Mouse (Mus musculus) macrophage (primary cell): ENCODE measurements around the gene Itga8. TPM values are rescaled to one million over a fixed set of nuclear protein-coding genes. Genes with fewer than 3 reads are reported as not detected.

ENCODE experiments used
- H3K27ac ChIP-seq: fragments of 350-480 bp; formaldehyde crosslinking; 2 replicates; pipeline ENCODE4 v1.9.0; 2021
- H3K36me3 ChIP-seq: fragments of 350-480 bp; formaldehyde crosslinking; 2 replicates; pipeline ENCODE4 v1.9.0; 2021; ENCODE audit errors: inconsistent target
- H3K4me3 ChIP-seq: fragments of 350-480 bp; formaldehyde crosslinking; 2 replicates; pipeline ENCODE4 v1.9.0; 2021; ENCODE audit errors: inconsistent target
- H3K79me2 ChIP-seq: fragments of 350-480 bp; formaldehyde crosslinking; 2 replicates; pipeline ENCODE4 v1.9.0; 2021; ENCODE audit errors: inconsistent target
- WGBS: methylation state at CpG from one replicate; pipeline ENCODE4 v1.1.7; 2026; ENCODE audit warnings: inconsistent platforms; ENCODE audit not compliant: missing documents; 5-methylcytosine and 5-hydroxymethylcytosine counted together
- polyA plus RNA-seq: library from polyadenylated mRNA; stranded (reverse); fragments of 250-400 nt; gene quantifications from 3 replicates; pipeline ENCODE4 v1.2.4, GENCODE M21; 2018; ENCODE audit warnings: inconsistent platforms

The Itga8 gene
- polyA plus RNA-seq, 1 experiment from 2014 or later, result 0.62 TPM

DNA sequence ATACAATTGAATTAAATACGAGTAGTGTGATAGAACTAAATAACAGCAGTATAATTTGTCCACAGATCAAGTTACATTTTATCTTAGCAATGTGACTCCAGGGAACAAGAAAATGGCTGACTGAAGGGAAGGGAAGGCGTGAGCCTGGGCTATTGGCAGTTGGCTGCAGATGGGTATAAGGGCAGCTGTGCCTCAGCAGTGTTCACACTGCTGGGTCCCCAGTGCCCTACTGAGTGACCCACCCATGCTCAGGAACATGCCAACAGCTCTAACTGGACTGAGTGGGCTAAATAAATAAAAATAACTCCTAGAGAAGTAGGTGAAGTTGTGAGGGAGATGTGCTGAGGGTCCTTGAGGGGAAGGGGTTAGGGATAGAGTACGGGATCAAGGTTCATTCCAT is 103.5 kb downstream of the Itga8 start:
- 97% methylated on average over 3 of the region's 3 CpGs for WGBS
- Histone ChIP-seq H3K27ac (no peak overlapping the region), H3K79me2 (no peaks in the 10 kb centered on the region), H3K4me3 (no peak overlapping the region), H3K36me3 (no peaks in the 10 kb centered on the region)

DNA sequence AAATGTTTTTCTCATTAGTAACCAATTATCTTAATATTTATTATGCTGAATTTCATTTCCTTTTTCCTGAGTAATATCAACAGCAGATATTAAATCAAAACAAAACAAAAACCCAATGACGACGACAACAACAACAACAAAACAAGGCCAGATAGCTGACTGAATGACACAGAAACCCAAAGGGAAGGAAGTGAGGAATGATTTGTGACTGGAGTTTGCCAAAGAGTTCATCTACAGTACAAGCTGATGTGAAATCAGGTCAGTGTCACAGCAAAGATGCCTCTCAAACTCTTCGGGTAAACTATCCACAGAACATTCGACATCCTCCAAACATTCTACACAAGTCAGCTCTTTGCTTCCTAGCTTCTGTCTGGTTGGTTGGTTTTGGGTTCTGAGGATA is 104.0 kb downstream of the Itga8 start:
- 71% methylated on average over 4 of the region's 4 CpGs for WGBS
- no peak overlapping the region for H3K4me3 ChIP-seq
- no peaks in the 10 kb centered on the region for H3K36me3 ChIP-seq
- H3K27ac ChIP-seq, result no peak overlapping the region
- no peaks in the 10 kb centered on the region for H3K79me2 ChIP-seq

DNA sequence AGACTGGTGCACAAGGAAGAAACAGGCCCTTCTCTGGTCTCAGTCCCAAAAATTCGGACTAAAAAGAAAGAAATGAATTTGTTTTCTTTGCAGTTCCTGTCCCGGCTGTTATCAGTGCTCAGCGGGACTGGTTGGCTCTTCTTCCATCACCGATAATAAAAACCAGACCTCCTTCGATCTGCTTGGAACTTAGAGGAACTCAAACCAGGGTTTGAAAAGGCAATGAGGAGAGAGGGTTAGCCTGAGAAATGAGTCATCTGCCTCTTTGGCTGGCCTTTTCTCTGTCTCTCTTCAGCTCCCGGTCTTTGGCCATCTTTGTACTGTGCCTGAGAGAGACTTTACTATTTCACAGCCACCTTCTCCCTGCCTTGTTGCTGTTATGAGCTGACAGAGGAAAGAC is 112.7 kb downstream of the Itga8 start:
- Histone ChIP-seq H3K36me3 (no peaks in the 10 kb centered on the region), H3K4me3 (no peak overlapping the region), H3K79me2 (no peaks in the 10 kb centered on the region), H3K27ac (no peak overlapping the region)
- WGBS, result 89% methylated on average over 6 of the region's 6 CpGs

DNA sequence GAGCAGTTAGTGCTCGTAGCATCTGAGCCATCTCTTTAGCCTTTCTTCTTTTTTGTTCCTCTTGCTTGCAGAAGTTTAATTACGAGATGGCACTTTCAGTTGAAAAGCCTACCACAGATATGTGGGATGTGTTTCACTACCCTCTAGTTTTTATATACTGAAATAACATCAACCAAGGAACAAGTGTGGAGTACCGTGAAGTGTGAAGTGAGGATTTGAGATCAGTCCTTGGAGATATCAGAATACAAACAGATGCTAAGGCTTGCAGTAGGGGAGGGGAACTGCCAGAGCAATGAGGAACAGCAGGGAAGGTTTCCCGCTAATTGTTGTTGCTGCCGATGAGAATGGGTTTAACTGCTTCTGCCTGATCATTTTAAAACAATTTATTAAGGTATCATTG is 114.1 kb downstream of the Itga8 start:
- Histone ChIP-seq H3K36me3 (no peaks in the 10 kb centered on the region), H3K4me3 (no peak overlapping the region), H3K79me2 (no peaks in the 10 kb centered on the region), H3K27ac (no peak overlapping the region)
- 71% methylated on average over 5 of the region's 5 CpGs for WGBS

DNA sequence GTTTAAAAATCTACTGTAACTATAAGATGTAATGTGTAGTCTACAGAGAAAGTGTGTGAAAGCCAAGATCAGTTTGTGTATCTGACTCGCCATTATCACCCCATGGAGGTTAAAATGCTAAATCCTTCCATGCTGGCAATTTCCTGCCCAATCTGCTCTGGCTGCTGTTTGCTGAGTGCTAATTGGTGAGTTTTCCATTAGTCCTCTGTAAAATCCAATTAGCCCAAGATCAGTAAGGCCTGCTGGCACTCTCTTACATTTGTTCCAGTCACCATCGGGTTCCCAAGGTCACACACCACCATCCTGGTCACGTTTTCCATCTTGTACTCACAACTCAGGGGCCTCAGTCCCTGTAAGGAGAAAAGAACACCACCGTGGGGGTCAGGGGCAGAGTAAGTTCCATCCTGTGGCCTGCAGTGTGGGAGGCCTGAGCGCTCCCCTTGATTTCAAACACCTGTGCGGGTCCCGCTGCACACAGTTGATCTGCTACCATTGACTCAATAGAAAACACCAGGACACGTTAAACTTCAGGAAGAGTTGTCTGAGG is 119.2 kb downstream of the Itga8 start:
- no peak overlapping the region for H3K27ac ChIP-seq
- H3K79me2 ChIP-seq, result no peaks in the 10 kb centered on the region
- H3K36me3 ChIP-seq, result no peaks in the 10 kb centered on the region
- WGBS, result 92% methylated on average over 8 of the region's 8 CpGs
- no peak overlapping the region for H3K4me3 ChIP-seq

DNA sequence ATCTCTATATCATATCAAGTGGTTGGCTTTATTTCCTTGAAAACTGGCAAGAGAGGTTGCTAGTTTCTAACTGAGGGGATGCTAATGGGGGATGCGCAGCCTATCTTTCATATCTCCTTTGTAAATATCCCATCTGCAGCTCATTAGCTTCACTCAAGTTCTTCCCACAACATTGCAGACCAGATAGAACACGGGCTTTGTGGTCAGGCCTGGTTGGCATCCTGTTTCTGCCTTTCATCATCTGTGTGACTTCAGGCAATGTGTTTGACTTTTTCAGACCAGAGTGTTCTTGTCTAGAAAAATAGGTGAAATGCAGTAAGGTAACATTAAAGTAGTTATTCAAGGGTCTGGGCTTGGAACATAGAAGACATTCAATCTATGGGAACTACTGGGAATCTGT is 121.1 kb downstream of the Itga8 start:
- WGBS, result 73% methylated on average over 2 of the region's 2 CpGs
- Histone ChIP-seq H3K36me3 (no peaks in the 10 kb centered on the region), H3K79me2 (no peaks in the 10 kb centered on the region), H3K27ac (no peak overlapping the region), H3K4me3 (no peak overlapping the region)

DNA sequence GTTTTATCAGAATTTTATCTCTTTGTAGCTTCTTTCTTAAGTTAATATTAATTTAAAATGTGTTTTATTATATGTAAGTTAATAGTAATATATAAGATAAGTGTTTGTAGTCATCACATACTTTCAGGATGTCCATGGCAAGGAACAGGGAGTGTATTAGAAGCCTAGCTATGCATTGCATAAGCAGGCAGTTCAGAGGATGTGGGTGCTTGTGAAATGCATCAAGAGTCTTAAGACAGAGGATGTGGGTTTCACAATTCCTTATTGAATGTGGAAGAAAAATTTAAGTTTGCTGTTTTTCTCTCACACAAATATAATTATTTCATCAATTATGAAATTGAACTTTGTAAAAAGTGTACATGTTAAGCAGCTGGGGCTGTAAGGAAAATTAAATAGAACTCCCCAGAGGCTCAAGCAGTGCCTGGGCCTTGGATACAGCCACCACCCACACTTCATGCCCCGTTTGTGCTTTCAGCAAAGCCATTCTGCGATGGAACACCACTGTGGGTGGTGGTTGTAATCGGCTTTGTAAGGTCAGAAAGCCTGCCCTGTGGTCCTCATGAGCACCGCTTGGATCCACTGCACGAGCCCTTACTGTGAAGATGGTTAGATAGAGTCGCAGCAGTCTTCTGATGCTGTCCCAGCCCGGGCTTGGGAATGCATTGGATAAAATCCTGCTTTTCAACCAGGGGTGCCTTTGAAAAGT is 126.8 kb downstream of the Itga8 start:
- Histone ChIP-seq H3K27ac (peak overlapping the region; percentile 84), H3K4me3 (no peak overlapping the region), H3K79me2 (no peaks in the 10 kb centered on the region), H3K36me3 (no peaks in the 10 kb centered on the region)
- WGBS, result 36% methylated on average over 7 of the region's 7 CpGs

DNA sequence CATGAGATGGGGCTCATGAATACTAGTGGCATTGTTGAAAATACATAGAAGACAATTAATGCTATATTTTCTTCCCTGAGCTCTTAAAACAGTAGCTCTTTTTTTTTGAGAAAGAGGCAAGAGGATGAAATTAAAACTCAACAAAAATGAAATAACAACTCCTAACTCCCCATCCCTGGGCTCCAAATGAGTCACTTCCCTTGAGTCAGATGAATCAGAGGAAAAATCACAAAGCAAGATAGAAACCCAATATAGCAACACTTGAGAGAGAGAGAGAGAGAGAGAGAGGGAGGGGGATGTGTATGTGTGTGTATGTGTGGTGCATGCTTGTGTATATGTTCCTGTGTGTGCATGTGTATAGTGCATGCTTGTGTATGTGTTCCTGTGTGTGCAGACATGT is 131.5 kb downstream of the Itga8 start:
- Histone ChIP-seq H3K36me3 (no peaks in the 10 kb centered on the region), H3K79me2 (no peaks in the 10 kb centered on the region), H3K4me3 (no peak overlapping the region), H3K27ac (peak overlapping the region; percentile 57)

DNA sequence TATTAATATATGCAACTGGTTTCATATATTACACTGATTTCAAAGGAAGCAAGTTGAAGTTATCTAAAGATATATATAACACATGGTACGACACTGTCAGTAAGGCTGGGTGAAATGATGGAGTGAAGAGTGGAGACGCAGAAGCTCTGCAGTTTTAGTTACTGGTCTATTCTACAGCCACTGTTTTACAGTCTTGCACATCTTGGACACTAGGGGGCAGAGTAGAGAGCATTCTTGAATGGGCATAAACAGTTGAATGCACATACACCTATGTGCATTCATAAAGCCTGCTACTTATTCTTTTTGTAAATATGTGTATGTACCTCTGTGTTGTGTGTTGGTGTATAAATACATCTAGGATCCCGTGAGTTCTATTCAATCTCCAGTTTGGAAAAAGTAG is 141.2 kb downstream of the Itga8 start:
- H3K4me3 ChIP-seq, result no peak overlapping the region
- H3K79me2 ChIP-seq, result no peaks in the 10 kb centered on the region
- no peak overlapping the region for H3K27ac ChIP-seq
- H3K36me3 ChIP-seq, result no peaks in the 10 kb centered on the region
- 78% methylated on average over 3 of the region's 3 CpGs for WGBS

DNA sequence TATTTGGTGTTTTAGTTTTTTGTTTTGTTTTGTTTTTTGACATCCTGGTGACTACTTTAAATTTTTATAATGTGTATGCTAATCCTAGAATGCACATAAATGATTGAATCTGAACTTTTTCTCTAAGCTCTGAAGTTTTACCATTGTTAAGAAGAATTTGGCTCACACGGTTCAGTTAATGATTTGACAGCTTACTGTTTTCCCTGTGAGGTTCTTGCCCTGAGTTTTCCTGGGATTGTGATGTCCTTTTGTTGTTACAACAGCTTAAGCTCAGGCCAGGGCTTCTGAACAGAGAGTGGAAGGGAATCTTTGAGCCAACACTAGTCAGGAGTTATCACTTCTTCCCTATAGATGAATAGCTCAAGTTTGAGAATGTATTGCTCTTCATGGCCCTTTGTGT is 144.7 kb downstream of the Itga8 start:
- H3K79me2 ChIP-seq, result no peaks in the 10 kb centered on the region
- no peak overlapping the region for H3K27ac ChIP-seq
- no peak overlapping the region for H3K4me3 ChIP-seq
- no peaks in the 10 kb centered on the region for H3K36me3 ChIP-seq
- WGBS, result 91% methylated on average over 1 of the region's 1 CpGs

DNA sequence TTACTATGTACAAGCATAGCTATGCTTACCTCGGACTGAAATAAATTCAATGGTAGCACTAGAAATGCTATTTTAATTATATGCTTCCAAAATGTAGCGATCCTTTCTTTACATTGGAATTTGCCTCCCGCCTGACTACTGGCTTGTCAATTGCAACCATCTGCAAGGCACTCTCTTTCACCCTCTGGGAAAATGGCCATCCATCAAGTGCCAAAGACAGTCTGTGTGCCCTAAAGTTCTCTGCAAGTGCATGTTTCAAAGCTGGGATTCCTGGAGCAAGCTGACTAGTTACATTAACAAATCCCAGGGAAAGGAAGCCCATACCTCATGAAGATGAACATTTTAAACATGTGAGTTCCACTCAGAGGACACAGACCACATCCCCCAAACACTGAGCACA is 145.3 kb downstream of the Itga8 start:
- H3K79me2 ChIP-seq, result no peaks in the 10 kb centered on the region
- 92% methylated on average over 3 of the region's 3 CpGs for WGBS
- H3K4me3 ChIP-seq, result no peak overlapping the region
- H3K27ac ChIP-seq, result no peak overlapping the region
- H3K36me3 ChIP-seq, result no peaks in the 10 kb centered on the region

DNA sequence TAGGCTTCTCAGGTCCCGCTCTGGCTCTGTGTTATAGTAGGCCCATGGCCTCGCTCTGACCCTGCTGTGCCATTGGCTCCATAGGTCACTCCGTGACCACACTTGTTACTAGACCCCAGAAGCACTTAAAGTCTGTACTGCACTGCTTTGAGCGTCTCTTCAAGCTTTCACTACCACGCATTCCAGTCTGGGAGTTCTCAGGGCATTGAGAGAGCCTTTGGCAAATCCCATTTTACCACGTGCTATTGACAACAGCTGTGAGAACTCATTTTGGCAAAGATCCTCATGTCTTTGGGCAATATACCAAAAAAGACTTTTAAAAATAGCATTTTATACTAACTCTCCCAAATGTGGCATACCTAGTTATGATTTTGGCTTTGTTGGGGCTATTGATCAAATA is 147.0 kb downstream of the Itga8 start:
- 99% methylated on average over 6 of the region's 6 CpGs for WGBS
- H3K79me2 ChIP-seq, result no peaks in the 10 kb centered on the region
- no peak overlapping the region for H3K27ac ChIP-seq
- H3K36me3 ChIP-seq, result no peaks in the 10 kb centered on the region
- no peak overlapping the region for H3K4me3 ChIP-seq

DNA sequence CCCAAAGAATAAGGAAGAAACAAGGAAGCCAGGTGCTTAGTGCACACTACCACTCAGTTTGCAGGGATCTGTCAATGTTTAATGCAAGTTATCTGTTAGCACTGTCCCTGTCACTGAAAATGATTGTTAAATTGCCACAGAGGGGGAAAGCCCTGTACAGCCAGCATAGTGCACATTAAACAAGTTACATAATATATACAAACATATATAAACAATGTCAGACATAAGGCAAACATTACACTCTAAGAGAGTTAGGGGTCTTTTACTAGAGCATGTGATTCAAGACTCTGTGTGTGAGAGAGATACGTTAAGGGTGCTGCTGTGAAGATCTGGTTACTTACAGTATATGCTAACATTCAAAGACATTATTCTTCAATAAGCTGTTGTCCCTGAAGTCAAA is 148.2 kb downstream of the Itga8 start:
- Histone ChIP-seq H3K36me3 (no peaks in the 10 kb centered on the region), H3K4me3 (no peak overlapping the region), H3K79me2 (no peaks in the 10 kb centered on the region), H3K27ac (no peak overlapping the region)
- 100% methylated on average over 1 of the region's 1 CpGs for WGBS

DNA sequence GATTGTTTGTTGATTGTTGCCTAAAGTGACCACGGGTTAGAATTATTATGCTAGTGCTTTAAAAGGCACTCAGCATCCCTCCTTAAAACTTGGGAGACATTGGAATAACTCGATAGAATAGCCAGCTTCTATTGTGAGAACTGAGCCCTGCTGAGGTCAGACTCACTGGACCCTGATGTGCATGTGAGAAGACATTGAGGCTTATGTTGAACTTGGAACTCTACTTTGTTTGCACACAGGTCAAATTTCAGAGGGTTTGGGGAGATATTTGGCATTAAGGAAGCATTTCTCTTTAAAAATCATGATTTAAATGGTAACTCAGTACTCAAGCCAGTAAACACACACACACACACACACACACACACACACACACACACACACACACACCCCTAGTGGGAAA is 153.8 kb downstream of the Itga8 start:
- no peaks in the 10 kb centered on the region for H3K79me2 ChIP-seq
- 87% methylated on average over 2 of the region's 2 CpGs for WGBS
- no peak overlapping the region for H3K27ac ChIP-seq
- H3K4me3 ChIP-seq, result no peak overlapping the region
- H3K36me3 ChIP-seq, result no peaks in the 10 kb centered on the region

DNA sequence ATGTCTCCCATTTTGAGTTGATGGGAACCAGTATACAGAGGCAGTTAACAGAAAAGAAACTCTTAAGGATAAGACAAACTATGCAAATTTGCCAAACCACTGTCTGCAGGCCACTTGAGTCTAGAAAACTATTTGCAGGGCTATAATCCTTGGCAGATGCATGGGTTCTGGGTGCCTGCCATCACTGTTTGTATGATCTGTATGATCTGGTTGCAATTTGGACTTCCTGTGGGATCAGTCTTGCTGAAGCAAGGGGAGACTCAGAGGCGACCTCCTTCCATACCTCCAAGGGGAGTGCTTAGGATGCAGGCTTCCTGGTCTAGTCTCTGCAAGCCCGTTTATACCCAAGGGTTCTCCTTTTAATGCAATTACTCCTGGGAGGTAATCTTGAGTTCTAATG is 155.1 kb downstream of the Itga8 start:
- Histone ChIP-seq H3K36me3 (no peaks in the 10 kb centered on the region), H3K27ac (no peak overlapping the region), H3K4me3 (no peak overlapping the region), H3K79me2 (no peaks in the 10 kb centered on the region)
- 89% methylated on average over 2 of the region's 2 CpGs for WGBS

DNA sequence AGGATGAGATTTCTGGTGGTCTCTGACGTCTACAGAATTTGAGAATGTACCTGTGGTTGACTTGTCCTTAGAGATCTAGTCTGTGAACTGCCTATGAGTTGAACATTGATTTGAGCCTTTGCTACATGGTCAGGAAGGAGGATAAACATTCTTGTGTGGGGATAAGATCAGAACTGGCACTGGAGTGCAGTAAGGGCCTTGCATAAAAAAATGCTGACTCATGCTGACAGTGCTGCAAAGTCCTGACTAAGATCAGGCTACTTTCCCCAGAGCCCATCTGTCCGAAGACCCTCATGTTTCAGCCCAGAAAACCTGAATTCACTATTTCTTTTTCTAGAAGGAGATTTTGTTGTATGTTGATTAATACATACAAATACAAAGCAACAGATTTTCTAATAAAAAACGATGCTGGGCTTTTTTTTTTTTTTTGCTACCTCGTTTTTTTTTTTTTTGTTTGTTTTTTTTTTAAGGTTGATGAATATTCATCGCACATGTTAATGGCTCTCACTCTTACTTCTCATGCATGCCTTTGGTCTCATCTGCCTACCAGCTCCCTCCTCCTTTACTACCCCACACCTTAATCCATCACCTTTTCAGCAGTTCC is 162.9 kb downstream of the Itga8 start:
- Histone ChIP-seq H3K4me3 (no peak overlapping the region), H3K27ac (no peak overlapping the region), H3K79me2 (no peaks in the 10 kb centered on the region), H3K36me3 (no peaks in the 10 kb centered on the region)
- WGBS, result 88% methylated on average over 2 of the region's 5 CpGs
